Mouse (Mus musculus) embryonic stem cell, embryonic (primary cell): ENCODE results near the gene Lats1.

Experiments used
- CTCF ChIA-PET, 4 experiments: fragments of 300-600 bp in 2 of 4; fragments of 350-600 bp in 2 of 4; sonication (Branson Sonifier 250); formaldehyde crosslinking; loops; one replicate each; lab custom pipeline; 2022; ENCODE audit warnings: inconsistent platforms in 2 of 4; lab: Charles Lee
- POLR2A ChIA-PET, 4 experiments: fragments of 300-600 bp in 2 of 4; fragments of 350-600 bp in 2 of 4; sonication (Branson Sonifier 250); formaldehyde crosslinking; loops; one replicate each; lab custom pipeline; 2022; ENCODE audit warnings: antibody characterized with exemption in 4 of 4, inconsistent platforms in 1 of 4; lab: Charles Lee

The Lats1 gene

DNA sequence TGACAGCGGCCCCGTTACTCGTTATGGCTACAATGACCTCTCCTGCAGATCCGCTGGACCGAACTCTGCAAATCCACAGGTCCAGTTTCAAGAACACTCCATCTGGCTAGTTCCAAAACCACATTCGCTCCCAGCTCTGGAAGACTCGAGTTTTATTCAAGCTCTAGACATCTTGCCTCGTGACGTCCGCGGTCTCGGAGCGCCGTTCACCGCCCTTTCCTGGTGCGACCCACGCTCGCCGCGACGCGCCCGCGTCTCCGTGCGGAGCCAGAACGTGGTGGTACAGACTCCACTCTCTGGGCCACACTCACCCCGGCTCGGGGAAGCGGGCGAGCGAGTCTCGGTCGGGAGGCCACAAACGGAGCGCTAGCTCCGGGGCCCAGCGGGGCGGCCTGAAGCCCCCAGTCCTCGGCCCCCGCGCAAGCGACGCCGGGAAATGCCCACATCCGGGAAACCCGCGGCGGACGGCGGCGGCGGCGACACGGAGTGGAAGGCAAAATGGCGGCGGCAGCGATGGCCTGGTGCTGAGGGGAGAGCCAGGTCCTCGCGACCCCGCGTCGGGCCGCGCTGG lies at the start of gene Lats1, which contains the start of gene Pcmt1:
Gene Lats1, plus strand, starts transcription at position 484 of the 571 bp plus-strand sequence.
Gene Pcmt1, minus strand, starts transcription at position 406 of the 571 bp plus-strand sequence.
- ChIA-PET CTCF (interaction anchor here in 2 of 4 experiments (0.6 kb wide), 3 partner anchors 8 to 64 kb away, joined by 3 to 7 read pairs (median 4); no protein-coding TSS in a partner anchor), POLR2A (interaction anchor here in 3 of 4 experiments (0.5 to 5.0 kb wide), 34 partner anchors 8 to 146 kb away, joined by 3 to 42 read pairs (median 4); partner anchors contain the start of genes Katna1 (in 2 of the 3), Nup43 (in 2 of the 3), Ginm1 (in 1 of the 3) and Ppil4 (in 1 of the 3))

DNA sequence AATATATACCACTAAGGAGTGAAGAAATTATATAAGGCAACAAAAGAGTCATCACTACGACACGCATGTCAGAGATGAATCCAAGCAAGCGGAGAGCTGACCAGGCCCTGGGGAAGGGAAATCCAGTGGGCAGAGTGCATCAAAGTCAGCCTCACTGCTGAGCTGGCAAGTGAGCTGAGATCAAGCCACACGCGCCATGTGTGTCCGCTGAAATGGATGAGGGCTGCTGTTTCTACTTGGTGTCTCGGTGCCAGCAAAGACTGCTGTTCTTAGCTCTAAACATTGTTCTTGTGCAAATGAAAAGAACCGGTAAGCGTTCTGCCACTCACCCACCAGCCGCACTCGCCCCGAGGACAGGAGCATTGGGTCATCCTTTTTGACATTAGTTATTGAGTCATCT lies 40.6 kb upstream of the Lats1 start:
- CTCF ChIA-PET = no interaction called here
- POLR2A ChIA-PET = interaction anchor here in 2 of 4 experiments (1.2 to 1.6 kb wide), 3 partner anchors 9 to 28 kb away, joined by 3 to 7 read pairs (median 5); no protein-coding TSS in a partner anchor

DNA sequence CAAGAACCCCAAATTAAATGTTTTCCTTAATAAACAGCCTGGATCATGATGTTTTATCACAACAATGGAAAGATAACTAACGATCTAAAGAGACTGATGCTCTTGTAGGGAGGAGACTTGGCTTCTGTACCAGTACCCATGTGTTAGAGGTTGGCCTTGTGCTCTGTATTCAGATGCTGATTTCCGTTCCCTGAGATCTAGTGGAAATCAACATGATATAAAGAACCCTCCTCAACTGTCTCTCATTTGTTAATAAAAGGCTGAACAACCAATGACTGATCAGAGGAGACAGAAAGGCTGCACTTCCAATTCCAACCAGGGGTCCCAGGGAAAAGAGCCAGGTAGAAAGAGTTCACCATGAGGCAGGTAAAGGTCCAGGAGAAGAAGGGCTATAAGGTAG lies 35.1 kb upstream of the Lats1 start:
- ChIA-PET POLR2A (interaction anchor here in 2 of 4 experiments (1.1 to 2.0 kb wide), 6 partner anchors 12 to 80 kb away, joined by 3 to 9 read pairs (median 6); partner anchors contain the start of genes Katna1 (in 1 of the 2), Lats1 (in 1 of the 2) and Pcmt1 (in 1 of the 2)), CTCF (interaction anchor here in 1 of 4 experiments (0.6 kb wide), 1 partner anchor 28 kb away, joined by 5 read pairs; no protein-coding TSS in a partner anchor)

DNA sequence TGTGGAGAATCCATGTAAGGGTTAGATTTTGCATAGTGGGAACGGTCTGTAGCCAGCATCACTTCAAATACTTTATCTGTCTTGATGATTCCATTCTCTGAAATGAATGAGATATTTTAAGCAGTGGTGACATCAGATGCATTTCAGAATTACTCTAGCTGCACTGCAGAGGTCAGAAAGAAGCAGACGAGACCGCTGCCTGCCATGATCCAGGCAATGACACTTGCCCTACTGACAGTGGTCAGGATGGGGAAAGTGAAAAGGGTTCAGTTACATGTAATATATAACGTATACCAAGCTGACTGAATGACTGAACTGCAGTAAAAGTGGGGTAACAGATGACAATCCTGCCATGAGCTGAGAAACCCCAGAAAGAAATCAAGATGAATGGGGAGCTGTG lies 32.0 kb upstream of the Lats1 start:
- ChIA-PET POLR2A (interaction anchor here in 3 of 4 experiments (0.8 to 6.0 kb wide), 8 partner anchors 8 to 60 kb away, joined by 3 to 39 read pairs (median 4); no protein-coding TSS in a partner anchor), CTCF (no interaction called here)

DNA sequence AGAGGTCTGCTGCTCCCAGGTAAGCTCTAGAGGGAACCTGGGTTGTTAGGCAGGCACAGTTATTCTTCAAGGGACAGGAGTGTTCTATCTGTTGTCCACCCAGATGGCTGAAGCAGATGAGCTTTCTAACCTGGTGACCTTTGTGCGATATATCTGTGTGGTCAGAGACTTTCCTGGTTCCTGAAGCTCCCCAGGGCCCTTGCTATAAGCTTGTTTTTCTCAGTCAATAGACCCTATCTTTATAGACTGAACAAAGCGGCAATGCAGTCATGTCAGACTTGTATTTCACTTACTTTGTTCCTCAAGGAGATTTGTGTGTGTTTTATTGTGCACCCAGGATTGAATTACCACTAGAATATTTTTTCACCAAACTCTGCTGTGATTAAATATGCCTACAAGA lies 30.0 kb upstream of the Lats1 start:
- POLR2A ChIA-PET = interaction anchor here (0.6 to 6.0 kb wide), 12 partner anchors 9 to 583 kb away, joined by 3 to 39 read pairs (median 4); partner anchors contain the start of genes Lats1 (in 1 of the 4), Nup43 (in 1 of the 4) and Pcmt1 (in 1 of the 4)
- CTCF ChIA-PET = interaction anchor here in 2 of 4 experiments (0.5 to 0.8 kb wide), 2 partner anchors 18 to 21 kb away, joined by 3 to 4 read pairs; no protein-coding TSS in a partner anchor

DNA sequence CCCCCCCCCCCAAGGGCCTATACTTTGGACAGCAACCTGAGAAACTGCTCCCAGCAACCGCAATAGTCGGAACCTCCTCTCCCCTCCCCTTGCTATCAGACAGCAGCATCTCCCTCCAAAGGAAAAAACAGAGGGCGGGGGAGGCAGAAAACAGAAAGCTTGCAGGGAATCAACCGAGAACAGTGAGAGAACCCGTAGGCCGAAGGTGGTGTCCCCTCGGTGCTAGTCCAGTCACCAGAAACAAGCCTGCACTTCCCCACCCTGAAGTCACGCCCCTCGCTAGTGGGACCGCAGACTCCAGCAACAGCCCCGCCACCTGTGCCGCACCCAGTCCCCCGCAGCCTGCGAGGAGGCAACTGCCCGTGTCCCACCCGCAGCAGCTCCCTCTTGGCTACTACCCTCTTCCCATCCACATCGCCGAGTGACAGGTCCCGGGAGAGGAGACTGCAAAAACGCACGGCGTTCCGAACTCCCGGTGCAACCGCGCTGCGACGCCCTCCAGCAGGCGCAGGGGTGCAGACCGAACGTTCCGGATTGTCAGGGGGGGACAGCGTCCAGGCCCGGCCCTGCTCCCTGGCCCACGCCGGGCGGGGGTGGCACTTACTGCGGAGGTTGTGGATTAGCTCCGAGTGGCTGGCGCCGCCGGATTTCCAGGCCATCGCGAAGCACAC lies 18.4 kb upstream of the Lats1 start:
- CTCF ChIA-PET = interaction anchor here in 3 of 4 experiments (0.6 to 1.3 kb wide), 4 partner anchors 10 to 447 kb away, joined by 3 to 6 read pairs (median 4); no protein-coding TSS in a partner anchor
- POLR2A ChIA-PET = interaction anchor here (0.6 to 5.6 kb wide), 41 partner anchors 9 to 551 kb away, joined by 3 to 39 read pairs (median 4); partner anchors contain the start of genes Katna1 (in 2 of the 4), Lats1 (in 2 of the 4), Pcmt1 (in 2 of the 4) and Lrp11 (in 1 of the 4)

DNA sequence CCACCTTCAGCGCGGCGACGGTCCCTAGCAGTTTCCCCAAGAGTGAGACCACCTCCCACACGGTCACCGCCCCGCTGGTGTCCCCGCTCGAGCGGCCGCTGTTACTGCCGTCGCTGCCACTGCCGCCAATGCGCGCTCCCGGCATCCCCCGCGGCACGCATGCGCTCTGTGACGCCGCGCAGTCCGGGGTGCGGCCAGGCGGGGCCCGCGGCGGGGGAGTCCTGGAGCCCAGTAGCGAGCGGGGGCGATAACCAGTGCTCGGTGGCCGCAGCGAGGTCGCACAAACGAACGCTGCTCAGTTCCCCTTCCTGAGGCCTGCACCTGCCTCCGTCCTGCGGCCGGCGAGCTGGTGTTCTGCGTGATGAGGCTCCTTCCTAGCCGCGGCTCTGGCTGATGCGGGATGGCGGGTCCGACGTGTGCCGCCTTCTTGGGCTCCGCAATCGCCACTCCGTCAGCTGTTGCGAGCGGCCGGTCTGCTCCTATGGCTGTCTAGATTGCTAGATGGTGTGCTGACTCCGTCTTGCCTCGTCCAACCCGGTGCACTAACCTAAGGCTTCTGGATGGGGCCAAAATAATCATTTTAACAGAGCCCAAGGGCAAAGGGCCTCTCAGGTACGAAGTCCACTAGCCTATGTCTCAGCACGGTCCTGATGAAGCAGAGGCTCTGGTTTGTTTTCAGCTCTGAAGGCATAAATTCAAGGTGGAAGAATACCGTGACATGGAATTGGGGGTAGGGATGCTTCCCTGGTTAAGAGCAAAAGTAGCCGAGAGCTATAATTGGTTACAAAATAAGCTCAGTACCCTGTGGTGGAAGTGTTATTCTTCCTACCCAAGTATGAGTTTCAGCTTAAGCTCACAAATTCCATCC lies 17.6 kb upstream of the Lats1 start:
- POLR2A ChIA-PET = interaction anchor here in 3 of 4 experiments (0.5 to 5.6 kb wide), 46 partner anchors 9 to 551 kb away, joined by 3 to 39 read pairs (median 4); partner anchors contain the start of genes Katna1 (in 2 of the 3), Lats1 (in 2 of the 3), Lrp11 (in 2 of the 3) and Pcmt1 (in 2 of the 3)
- CTCF ChIA-PET = interaction anchor here in 2 of 4 experiments (0.6 to 1.3 kb wide), 3 partner anchors 9 to 448 kb away, joined by 4 to 6 read pairs (median 4); no protein-coding TSS in a partner anchor

DNA sequence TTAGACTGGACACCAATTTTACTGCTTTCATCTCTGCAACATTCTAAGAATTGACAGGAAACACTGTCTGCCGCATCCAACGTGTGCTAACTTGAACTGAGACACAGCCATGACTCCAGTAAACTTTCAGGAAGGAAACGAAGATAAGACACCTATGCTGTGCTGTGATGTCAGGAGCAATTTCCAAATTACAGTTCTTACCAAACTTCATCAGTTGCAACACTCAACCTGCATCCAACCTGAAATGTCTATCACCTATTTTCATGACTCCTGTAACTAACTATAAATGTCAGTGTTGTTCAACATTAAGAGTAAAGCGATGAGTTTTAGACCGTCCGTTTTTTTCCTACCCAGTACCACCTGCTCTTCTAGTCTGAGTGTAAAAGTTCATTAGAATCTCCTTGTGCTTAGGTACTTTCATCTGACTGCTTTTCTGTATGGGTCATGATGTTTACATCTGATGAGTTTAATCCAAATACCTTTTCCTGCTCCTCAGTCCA lies 16.9 kb upstream of the Lats1 start:
- ChIA-PET POLR2A (interaction anchor here in 3 of 4 experiments (0.5 to 5.6 kb wide), 31 partner anchors 8 to 135 kb away, joined by 3 to 39 read pairs (median 5); partner anchors contain the start of genes Katna1 (in 2 of the 3), Lats1 (in 1 of the 3), Lrp11 (in 1 of the 3) and Pcmt1 (in 1 of the 3)), CTCF (interaction anchor here in 1 of 4 experiments (0.8 to 1.3 kb wide), 2 partner anchors 8 to 63 kb away, joined by 4 to 6 read pairs; no protein-coding TSS in a partner anchor)

DNA sequence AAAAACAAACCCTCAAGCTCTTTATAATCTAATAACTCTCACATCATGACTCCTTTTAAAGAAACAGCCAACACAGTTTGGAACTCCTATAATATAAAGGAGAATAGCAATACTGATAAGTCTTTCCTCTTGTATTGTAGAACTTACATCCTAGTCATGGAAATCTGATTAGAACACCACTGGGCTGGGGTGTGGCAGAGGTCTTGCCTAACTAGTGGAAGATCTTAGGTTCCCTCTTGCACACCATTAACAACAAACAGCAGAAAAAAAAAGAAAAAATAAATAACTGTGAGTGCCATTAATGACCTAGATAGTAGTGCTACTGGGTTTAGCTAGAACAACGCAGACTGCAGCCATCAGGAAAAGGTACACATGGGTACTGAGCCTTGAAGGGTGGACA lies 16.1 kb upstream of the Lats1 start:
- ChIA-PET POLR2A (interaction anchor here in 2 of 4 experiments (1.2 to 5.6 kb wide), 9 partner anchors 8 to 129 kb away, joined by 3 to 39 read pairs (median 10); partner anchors contain the start of genes Katna1 (in 1 of the 2), Lats1 (in 1 of the 2) and Pcmt1 (in 1 of the 2)), CTCF (no interaction called here)

DNA sequence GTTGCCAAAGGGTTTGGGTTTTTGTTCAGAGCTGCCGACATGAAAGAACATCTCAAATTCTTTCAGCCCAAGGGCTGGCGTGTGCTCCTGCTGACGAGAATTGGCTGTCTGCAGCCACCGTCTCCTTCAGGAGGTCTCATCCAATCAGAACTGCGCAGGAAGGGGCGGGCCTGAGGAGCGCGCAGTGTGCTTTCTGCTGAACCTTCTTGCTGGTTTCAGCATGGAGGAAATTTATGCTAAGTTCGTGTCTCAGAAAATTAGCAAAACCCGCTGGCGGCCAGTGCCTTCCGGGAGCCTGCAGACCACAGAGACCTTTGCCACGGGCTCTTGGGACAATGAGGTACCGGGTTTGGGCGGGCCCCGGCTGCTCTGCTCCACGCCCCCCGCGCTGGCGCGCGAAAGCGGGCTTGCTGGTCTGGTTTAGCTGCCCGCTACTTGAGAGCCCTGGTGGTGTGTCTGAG lies 13.6 kb upstream of the Lats1 start, which contains the start of gene Nup43:
Gene Nup43, plus strand, starts transcription at position 162 of the 461 bp plus-strand sequence.
- ChIA-PET POLR2A (interaction anchor here in 2 of 4 experiments (0.9 to 5.1 kb wide), 11 partner anchors 12 to 77 kb away, joined by 3 to 42 read pairs (median 4); partner anchors contain the start of genes Katna1 (in 2 of the 2), Lats1 (in 2 of the 2) and Pcmt1 (in 2 of the 2)), CTCF (no interaction called here)

DNA sequence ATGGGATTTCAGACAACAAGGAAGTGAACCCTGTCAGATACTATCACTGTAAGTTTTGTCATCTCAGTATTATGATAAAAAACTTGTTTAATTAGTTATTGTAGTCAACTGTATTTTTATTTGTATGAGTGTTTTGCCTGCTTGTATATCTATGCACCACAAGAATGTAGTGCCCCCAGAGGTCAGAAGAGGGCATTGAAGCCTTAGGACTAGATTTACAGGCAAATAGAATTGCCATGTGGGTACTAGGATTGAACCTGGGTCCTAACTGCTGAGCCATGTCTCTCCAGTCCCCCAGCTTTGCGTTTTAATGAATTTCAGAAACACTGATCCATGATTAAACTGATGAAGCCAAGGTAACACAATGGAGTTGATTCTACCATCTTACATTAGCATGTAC lies 7.3 kb upstream of the Lats1 start:
- ChIA-PET POLR2A (interaction anchor here in 2 of 4 experiments (0.7 to 1.8 kb wide), 7 partner anchors 8 to 60 kb away, joined by 3 to 9 read pairs (median 4); partner anchors contain the start of genes Lats1 (in 1 of the 2) and Pcmt1 (in 1 of the 2)), CTCF (no interaction called here)

DNA sequence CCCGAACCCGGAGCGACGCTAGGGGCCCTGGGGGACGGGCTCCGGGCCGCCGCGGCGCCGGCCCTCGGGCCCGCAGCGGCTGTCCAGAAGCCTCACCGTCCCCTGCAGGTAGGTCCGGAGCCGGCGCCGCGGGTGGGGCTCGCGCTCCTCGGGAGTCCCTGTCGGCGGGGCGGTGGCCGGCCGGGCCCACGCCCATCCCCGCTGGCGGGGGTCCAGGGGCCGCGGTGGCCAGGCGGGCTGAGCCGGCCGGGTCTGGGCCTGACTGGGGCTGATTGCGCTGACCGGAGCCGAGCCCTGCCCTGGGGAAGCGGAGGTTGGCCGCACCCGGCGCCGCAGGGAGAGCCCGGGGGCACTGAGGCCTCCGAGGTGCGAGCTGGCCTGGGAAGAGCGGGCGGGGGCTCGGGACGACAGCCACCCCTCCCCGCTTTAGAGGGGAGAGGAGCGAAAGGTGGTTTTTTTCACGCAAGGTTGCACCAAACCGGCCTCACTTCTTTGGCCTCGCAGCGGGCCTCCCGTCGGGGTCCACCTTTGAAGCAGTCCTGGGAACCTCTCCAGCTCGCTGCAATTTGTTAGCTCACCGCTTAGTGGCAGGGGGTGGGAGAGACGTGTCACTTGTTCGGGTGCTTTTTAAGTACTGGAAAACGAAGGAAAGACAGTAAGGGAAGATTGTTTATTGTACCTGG lies 470 bp downstream of the Lats1 start:
- POLR2A ChIA-PET = interaction anchor here in 3 of 4 experiments (0.7 to 5.0 kb wide), 25 partner anchors 8 to 99 kb away, joined by 3 to 42 read pairs (median 4); partner anchors contain the start of genes Katna1 (in 2 of the 3) and Nup43 (in 1 of the 3)
- CTCF ChIA-PET = interaction anchor here in 2 of 4 experiments (0.6 to 1.0 kb wide), 3 partner anchors 9 to 64 kb away, joined by 3 to 5 read pairs (median 4); no protein-coding TSS in a partner anchor

DNA sequence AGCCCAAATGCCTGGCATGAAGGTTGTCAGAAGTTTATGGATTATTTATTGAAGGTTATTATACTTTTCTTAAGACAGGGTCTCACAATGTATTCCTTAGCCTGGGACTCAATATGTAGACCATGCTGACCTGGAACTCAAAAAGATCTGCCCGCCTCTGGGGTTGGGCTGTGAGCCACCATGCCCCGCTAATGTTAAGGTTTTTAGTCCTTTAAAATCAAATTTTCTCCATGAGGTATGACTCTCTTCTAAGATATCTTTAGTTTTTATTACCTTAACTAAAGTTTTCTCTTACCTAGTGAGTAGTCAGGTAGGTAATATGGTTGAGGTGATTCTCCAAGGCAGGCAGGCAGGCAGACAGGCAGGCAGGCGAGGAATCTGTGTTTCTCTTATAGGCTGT lies 1.2 kb downstream of the Lats1 start:
- CTCF ChIA-PET = interaction anchor here in 1 of 4 experiments (1.0 kb wide), 1 partner anchor 10 kb away, joined by 5 read pairs; no protein-coding TSS in a partner anchor
- POLR2A ChIA-PET = interaction anchor here in 2 of 4 experiments (0.7 to 5.0 kb wide), 9 partner anchors 9 to 44 kb away, joined by 3 to 42 read pairs (median 5); partner anchors contain the start of genes Katna1 (in 2 of the 2) and Nup43 (in 1 of the 2)

DNA sequence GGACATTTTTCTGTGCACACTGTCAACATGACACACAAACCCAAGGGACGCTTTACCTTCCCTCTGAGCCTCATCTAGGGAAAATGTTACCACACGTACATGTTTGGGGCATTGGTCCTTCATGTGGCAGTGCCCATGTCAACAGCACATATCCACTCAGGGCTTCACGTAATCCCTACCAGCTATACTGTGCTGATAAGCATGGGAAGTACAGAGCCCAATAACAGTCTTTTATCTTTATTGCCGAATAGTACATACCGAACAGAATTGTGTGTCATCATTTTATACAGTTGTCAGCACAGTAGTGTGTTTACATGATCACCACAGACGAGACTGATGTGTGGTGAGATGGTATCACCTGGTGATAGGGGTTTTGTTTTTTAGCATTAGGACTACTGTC lies 5.9 kb downstream of the Lats1 start:
- POLR2A ChIA-PET = interaction anchor here in 2 of 4 experiments (1.3 to 4.7 kb wide), 4 partner anchors 14 to 39 kb away, joined by 3 to 20 read pairs (median 14); partner anchors contain the start of genes Katna1 (in 1 of the 2) and Nup43 (in 1 of the 2)

DNA sequence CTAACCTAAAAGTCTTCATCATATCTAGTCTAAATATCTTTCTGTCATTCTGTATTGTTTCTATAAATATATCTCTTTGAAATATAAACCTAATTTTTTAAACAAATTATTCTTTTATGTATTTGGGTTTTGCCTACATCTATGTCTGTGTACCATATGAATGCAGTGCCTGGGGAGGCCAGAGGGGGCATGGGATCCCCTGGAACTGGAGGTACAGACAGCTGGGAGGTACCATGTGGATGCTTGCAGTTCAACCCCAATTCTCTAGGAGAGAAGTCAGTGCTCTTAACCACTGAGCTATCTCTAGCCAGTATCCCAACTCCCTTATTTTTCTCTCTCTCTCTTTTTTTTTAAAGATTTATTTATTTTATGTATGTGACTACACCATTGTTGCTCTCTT lies 14.3 kb downstream of the Lats1 start:
- ChIA-PET POLR2A (interaction anchor here in 1 of 4 experiments (0.6 to 1.2 kb wide), 4 partner anchors 10 to 35 kb away, joined by 3 to 4 read pairs (median 3); no protein-coding TSS in a partner anchor), CTCF (no interaction called here)

More for the DNA sequence above, 5.9 kb downstream of the Lats1 start:
- CTCF ChIA-PET = no interaction called here
